Mouse (Mus musculus): Measurements from ENCODE around the gene Adora1. TPM values are rescaled to one million over a fixed set of nuclear protein-coding genes. Genes with fewer than 3 reads are reported as not detected.

Adora1 gene
- polyA plus RNA-seq, 1 experiment from 2014 or later = 0.69 TPM

DNA sequence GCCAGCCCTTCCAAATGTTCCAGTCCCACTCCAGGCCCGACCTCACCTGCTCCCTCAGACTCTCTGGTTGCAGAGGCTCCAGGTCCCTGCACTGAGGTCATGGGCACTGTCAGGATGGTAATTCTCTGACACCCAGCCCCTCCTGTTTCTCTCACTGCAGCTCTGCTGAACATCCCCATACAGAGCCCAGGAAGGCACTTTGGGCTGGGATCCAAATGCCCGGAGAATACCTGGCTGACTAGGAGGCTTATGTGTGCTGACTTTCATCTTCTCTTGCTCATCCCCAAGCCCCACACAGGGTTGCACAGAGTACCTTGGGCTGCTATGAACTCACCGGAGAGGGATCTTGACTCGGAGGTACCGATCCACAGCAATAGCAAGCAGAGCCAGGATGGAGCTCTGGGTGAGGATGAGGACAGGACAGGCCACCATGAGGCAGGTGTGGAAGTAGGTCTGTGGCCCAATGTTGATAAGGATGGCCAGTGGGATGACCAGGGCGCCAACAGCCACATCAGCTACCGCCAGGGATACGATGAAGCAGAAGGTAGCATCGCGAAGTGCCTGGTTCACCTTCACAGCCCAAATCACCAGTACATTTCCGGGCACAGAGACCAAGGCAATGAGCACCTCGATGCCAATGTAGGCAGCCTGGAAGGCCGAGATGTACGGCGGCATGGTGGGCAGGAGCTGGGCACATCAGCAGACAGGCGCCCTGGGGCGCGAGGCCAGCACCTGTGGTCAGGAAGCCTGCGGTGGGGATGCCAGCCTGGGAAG lies 1.4 kb downstream of the Adora1 start:
- Histone ChIP-seq H3K4me1 (peaks cover 32% of the 10 kb centered on the region), H3K36me3 (no peaks in the 10 kb centered on the region), H3K4me3 (peak overlapping the region; percentile 57; the same call in 1 of the 2 replicates), H3K27ac (no peak overlapping the region), H3K27me3 (ENCODE audit: low read depth, poor library complexity, severe bottlenecking) (peaks cover 69% of the 10 kb centered on the region), H3K9me3 (replicated peaks) (no peaks in the 10 kb centered on the region)
- no peak for DNase-seq (ENCODE audit: low spot score)
- WGBS = 52% methylated on average over 19 of the region's 19 CpGs

DNA sequence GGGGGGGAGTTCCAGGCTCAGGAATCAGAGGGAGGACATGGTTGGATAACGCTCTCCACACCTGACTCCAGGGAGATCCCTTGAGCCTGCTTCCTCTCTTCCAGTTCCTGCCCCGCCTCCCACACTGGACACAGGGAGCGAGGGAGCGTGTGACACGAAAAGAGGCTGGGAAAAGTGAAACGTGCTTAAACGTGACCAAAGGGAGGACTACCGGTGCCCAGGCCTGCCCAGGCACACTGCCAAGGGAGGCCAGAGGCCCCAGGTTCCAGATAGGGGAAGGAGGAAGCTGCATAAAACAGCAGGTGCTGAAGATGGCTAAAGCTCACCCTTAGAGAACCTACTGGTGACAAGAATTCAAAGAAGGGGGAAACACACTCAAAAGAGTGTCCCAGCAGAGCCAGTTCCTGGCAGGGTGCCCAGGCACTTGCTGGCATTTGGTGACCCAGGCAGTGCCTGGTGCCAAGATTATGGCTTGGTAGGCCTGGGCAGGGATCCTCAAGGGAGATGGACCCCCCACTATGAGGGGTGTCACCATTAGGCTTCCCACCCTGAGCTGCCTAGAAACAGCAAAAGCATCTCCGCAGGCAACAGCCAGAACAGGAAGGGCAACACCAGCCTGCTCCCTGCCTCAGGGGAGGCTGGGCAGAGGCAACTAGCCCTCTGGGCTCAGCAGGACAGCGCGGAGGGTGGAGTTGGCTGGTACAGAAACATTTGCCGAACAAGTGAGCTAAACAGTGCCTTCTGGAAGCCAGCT lies 2.3 kb downstream of the Adora1 start:
- no peaks in the 10 kb centered on the region for H3K9me3 ChIP-seq (replicated peaks)
- H3K36me3 ChIP-seq = no peaks in the 10 kb centered on the region
- no peak overlapping the region for H3K27ac ChIP-seq
- H3K4me1 ChIP-seq = peaks cover 31% of the 10 kb centered on the region
- no peak for DNase-seq (ENCODE audit: low spot score)
- peaks cover 64% of the 10 kb centered on the region for H3K27me3 ChIP-seq (ENCODE audit: low read depth, poor library complexity, severe bottlenecking)
- H3K4me3 ChIP-seq = no peak overlapping the region
- 59% methylated on average over 12 of the region's 12 CpGs for WGBS

GRCm38 (mm10) chr1:134232326-134232725 lies 2.9 kb downstream of the Adora1 start:
- Histone ChIP-seq H3K4me3 (no peak overlapping the region), H3K27ac (0 out of 2 replicates have a peak overlapping the region, but pooled peaks have one; percentile 14), H3K9me3 (replicated peaks) (no peaks in the 10 kb centered on the region), H3K36me3 (no peaks in the 10 kb centered on the region), H3K4me1 (peaks cover 31% of the 10 kb centered on the region), H3K27me3 (ENCODE audit: low read depth, poor library complexity, severe bottlenecking) (peaks cover 58% of the 10 kb centered on the region)
- no peak for DNase-seq (ENCODE audit: low spot score)
- 79% methylated on average over 8 of the region's 8 CpGs for WGBS

- H3K27me3 ChIP-seq (ENCODE audit: low read depth, poor library complexity, severe bottlenecking) = peaks cover 52% of the 10 kb centered on the region
- 84% methylated on average over 3 of the region's 3 CpGs for WGBS
- no peak overlapping the region for H3K4me3 ChIP-seq
- no peak for DNase-seq (ENCODE audit: low spot score)
- no peak overlapping the region for H3K27ac ChIP-seq
- H3K36me3 ChIP-seq = no peaks in the 10 kb centered on the region
- H3K4me1 ChIP-seq = peaks cover 31% of the 10 kb centered on the region
- H3K9me3 ChIP-seq (replicated peaks) = no peaks in the 10 kb centered on the region
These were observed 3.5 kb downstream of the Adora1 start for GRCm38 (mm10) chr1:134231681-134232080.

DNA sequence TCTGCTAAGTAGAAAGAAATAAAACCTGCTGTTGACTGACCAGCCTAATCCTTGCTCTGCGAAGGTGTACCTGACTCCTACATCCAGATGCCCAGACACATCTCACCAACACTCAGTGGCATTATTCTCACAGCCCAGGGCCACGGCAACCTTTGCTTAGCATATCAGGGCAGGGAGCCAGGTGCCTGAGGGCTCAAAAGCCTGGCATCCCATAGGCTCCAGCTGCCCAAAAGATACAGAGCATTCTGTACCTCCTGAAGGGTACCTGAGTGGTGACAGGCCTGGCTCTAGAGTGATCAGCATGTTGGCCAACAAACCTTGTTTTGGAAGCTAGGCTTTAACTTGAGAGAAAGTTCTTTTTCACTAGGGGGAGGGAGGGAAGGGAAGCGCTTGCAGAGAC lies 4.0 kb downstream of the Adora1 start:
- no peaks in the 10 kb centered on the region for H3K36me3 ChIP-seq
- H3K27ac ChIP-seq = no peak overlapping the region
- WGBS = 84% methylated on average over 3 of the region's 3 CpGs
- H3K9me3 ChIP-seq (replicated peaks) = no peaks in the 10 kb centered on the region
- peaks cover 30% of the 10 kb centered on the region for H3K4me1 ChIP-seq
- DNase-seq (ENCODE audit: low spot score) = no peak
- H3K27me3 ChIP-seq (ENCODE audit: low read depth, poor library complexity, severe bottlenecking) = peaks cover 48% of the 10 kb centered on the region
- H3K4me3 ChIP-seq = no peak overlapping the region

- no peak overlapping the region for H3K27ac ChIP-seq
- no peaks in the 10 kb centered on the region for H3K9me3 ChIP-seq (replicated peaks)
- WGBS = 86% methylated on average over 10 of the region's 10 CpGs
- peaks cover 24% of the 10 kb centered on the region for H3K4me1 ChIP-seq
- H3K4me3 ChIP-seq = no peak overlapping the region
- no peak for DNase-seq (ENCODE audit: low spot score)
- peaks cover 42% of the 10 kb centered on the region for H3K27me3 ChIP-seq (ENCODE audit: low read depth, poor library complexity, severe bottlenecking)
- H3K36me3 ChIP-seq = no peaks in the 10 kb centered on the region
These were observed 4.5 kb downstream of the Adora1 start for GRCm38 (mm10) chr1:134230638-134231228.

GRCm38 (mm10) chr1:134229806-134230575 lies 5.2 kb downstream of the Adora1 start:
- no peak for DNase-seq (ENCODE audit: low spot score)
- H3K27me3 ChIP-seq (ENCODE audit: low read depth, poor library complexity, severe bottlenecking) = peaks cover 35% of the 10 kb centered on the region
- 82% methylated on average over 5 of the region's 5 CpGs for WGBS
- H3K4me3 ChIP-seq = no peak overlapping the region
- H3K4me1 ChIP-seq = peaks cover 17% of the 10 kb centered on the region
- no peaks in the 10 kb centered on the region for H3K9me3 ChIP-seq (replicated peaks)
- no peak overlapping the region for H3K27ac ChIP-seq
- no peaks in the 10 kb centered on the region for H3K36me3 ChIP-seq

DNA sequence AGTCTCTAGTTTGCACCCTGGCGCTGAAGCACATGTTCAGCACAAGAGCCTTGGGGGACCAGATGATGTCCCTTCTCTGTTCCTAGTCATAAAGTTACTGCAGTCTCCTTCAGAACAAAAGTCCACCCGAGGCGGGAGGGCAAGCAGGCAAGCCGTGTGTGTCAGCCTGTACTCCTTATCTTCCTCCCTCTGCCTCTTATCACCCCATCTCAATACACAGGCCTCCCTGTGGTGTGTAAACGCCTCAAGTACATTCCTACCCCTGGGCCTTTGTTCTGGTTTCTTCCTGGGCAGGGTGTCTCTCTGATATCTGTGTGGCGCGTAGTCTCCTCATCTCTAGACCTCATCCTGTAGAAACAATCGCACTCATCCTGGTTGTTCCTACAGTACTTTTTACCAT lies 8.5 kb downstream of the Adora1 start:
- H3K27ac ChIP-seq = no peak overlapping the region
- DNase-seq (ENCODE audit: low spot score) = no peak
- whole genome bisulfite sequencing = 70% methylated on average over 8 of the region's 8 CpGs
- no peak overlapping the region for H3K4me3 ChIP-seq
- H3K4me1 ChIP-seq = no peaks in the 10 kb centered on the region
- H3K9me3 ChIP-seq (replicated peaks) = no peaks in the 10 kb centered on the region
- H3K36me3 ChIP-seq = no peaks in the 10 kb centered on the region
- H3K27me3 ChIP-seq (ENCODE audit: low read depth, poor library complexity, severe bottlenecking) = peaks cover 3% of the 10 kb centered on the region; the same call in 1 of the 2 replicates

DNA sequence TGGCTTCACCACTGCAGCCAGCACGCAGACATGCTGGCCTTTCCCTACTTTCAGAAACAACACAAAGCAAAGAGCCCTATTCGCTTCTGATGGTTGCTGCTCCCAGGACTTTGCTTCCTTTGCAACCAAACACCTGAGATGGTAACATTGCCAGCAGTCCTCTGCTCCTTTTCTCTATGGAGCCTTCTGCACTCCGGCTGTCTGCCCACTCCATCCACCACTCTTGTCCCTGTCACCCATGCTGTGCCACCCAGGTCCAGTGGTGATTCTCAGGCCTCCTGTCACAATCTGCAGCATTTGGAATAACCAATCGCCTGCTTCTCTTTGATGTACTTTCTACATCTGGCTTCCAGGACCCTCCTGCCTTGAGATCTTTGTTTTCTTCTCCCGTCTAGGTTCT lies 9.9 kb downstream of the Adora1 start:
- WGBS = 87% methylated on average over 5 of the region's 5 CpGs
- H3K9me3 ChIP-seq (replicated peaks) = no peaks in the 10 kb centered on the region
- no peaks in the 10 kb centered on the region for H3K4me1 ChIP-seq
- H3K4me3 ChIP-seq = no peak overlapping the region
- no peak for DNase-seq (ENCODE audit: low spot score)
- no peaks in the 10 kb centered on the region for H3K27me3 ChIP-seq (ENCODE audit: low read depth, poor library complexity, severe bottlenecking)
- H3K27ac ChIP-seq = no peak overlapping the region
- no peaks in the 10 kb centered on the region for H3K36me3 ChIP-seq

GRCm38 (mm10) chr1:134224649-134225227 lies 10.5 kb downstream of the Adora1 start:
- Histone ChIP-seq H3K27me3 (ENCODE audit: low read depth, poor library complexity, severe bottlenecking) (no peaks in the 10 kb centered on the region), H3K36me3 (no peaks in the 10 kb centered on the region), H3K4me3 (no peak overlapping the region), H3K4me1 (no peaks in the 10 kb centered on the region), H3K27ac (no peak overlapping the region), H3K9me3 (replicated peaks) (no peaks in the 10 kb centered on the region)
- WGBS = 87% methylated on average over 12 of the region's 12 CpGs
- no peak for DNase-seq (ENCODE audit: low spot score)

DNA sequence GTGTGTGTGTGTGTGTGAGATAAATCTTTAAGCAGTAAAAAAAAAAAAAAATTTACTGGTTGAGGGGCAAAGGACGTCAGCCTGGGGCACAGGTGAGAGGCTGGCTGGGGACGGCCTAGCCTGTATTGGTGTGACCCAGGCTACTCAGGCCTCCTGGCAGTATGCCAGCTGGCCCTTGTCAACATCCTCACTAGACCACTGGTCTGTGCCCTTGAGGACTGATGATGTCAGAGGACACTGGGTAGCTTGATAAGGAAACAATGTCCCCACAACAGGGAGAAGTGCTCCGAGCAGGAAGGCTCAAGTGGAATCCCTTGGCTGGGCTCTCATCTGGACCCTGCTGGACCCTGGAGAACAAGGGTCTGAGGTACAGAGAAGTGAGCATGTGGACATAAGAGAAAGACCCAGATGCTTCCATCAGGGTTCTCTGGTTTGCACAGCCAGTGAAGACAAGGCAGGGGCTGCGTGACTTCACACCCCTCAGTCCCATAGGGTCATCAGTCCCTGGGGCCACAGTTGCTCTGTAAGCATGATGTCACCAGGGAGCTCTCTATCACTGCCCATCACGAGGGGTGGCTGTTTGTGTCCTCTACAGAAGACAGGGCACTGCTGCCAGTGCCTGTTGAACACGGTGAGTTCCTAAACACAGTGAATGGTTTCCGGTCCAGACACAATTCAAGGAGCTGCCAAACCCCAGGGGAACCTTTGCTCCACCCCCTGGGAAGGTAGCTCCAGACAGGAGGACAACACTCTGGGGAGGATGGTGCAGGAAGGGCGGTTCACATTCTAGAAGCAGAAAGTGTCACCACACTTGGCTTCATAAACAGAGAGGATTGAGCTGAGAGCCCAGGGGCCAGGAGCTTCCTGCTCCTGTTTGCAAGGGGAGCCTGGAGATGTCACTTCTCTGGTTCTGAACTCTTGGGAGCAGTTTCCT lies 12.8 kb downstream of the Adora1 start:
- H3K4me1 ChIP-seq = no peaks in the 10 kb centered on the region
- DNase-seq (ENCODE audit: low spot score) = no peak
- WGBS = 64% methylated on average over 8 of the region's 8 CpGs

More for the DNA sequence above, 12.8 kb downstream of the Adora1 start:
- Histone ChIP-seq H3K27ac (no peak overlapping the region), H3K27me3 (ENCODE audit: low read depth, poor library complexity, severe bottlenecking) (no peaks in the 10 kb centered on the region), H3K4me3 (no peak overlapping the region), H3K9me3 (replicated peaks) (no peaks in the 10 kb centered on the region), H3K36me3 (no peaks in the 10 kb centered on the region)

Data from limb, embryonic 10.5 days (tissue).